Mouse (Mus musculus): ENCODE data around the gene Nrap. TPM values are rescaled to one million over a fixed set of nuclear protein-coding genes. Genes with fewer than 3 reads are reported as not detected.

Nrap gene
- polyA plus RNA-seq, 1 experiment, result 0.15 TPM

DNA sequence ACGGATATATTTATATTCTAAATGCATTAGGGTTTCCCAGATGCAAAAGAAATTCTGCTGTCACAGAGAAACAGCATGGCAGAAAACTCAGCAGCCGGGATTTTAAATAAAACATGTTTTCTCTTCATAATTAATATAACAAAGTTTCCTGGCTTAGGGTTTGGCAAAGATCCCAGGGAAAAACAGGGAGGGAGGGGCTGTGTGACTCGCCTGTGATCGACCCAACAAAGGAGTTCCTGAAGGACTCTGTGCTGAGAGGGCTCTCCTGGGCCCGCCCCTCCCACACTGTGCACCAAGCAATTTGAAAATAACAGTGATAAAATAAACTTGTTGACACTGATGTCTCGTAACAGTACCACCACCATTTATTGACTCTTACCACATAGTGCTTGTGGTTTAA is 97.9 kb downstream of the Nrap start:
- Histone ChIP-seq H3K27ac (ENCODE audit: insufficient read depth, low read depth, low read length) (no peak overlapping the region), H3K4me3 (ENCODE audit: insufficient read depth, low read length) (no peak overlapping the region), H3K4me1 (ENCODE audit: control insufficient read depth, insufficient read depth, low read length) (no peaks in the 10 kb centered on the region)
- TF ChIP-seq POLR2A (IDR thresholded peaks at IDR 0.05; ENCODE audit: borderline replicate concordance, low read depth, low read length) (no peak), CTCF (IDR thresholded peaks at IDR 0.05; ENCODE audit: low read depth, low read length) (no peak)

DNA sequence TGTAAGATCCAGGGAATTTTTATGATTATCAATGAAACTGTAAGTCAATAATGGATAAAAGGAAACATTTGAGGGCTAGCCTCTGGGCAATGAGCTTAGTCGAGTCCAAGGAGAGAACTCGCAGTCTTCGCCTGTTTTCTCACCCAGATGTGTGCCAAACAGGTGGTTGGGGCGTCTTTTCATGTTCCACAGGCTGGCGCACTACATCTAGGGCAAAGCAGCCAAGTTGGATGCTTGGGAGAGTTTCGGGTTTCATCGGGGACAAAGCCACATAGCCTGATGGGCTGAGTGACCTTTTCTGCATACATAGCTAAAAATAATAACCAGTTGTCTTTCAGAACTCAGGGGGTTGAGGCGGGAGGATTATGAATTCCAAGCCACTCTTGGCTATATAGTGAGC is 100.2 kb downstream of the Nrap start:
- TF ChIP-seq CTCF (IDR thresholded peaks at IDR 0.05; ENCODE audit: low read depth, low read length) (no peak), POLR2A (IDR thresholded peaks at IDR 0.05; ENCODE audit: borderline replicate concordance, low read depth, low read length) (no peak)
- no peaks in the 10 kb centered on the region for H3K4me1 ChIP-seq (ENCODE audit: control insufficient read depth, insufficient read depth, low read length)
- H3K27ac ChIP-seq (ENCODE audit: insufficient read depth, low read depth, low read length), result no peak overlapping the region
- H3K4me3 ChIP-seq (ENCODE audit: insufficient read depth, low read length), result no peak overlapping the region

DNA sequence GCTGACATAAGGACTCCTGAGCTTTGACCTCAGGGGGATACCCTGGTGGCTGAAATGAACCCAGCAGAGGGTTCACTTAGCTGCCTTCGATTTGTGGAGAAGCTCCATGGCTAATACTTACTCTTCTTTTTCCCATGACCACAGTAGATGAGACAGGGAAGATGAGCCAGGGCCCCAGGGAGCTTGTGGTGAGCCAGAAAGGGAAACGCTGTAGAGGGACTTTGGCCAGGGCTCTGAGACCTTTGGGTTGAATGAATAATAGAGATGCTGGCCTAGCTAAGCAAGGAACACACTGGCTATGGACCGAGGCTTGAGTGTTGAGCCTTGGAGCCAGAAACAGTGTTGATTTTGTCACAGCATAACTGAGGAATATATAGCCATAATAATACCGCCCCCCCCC is 101.4 kb downstream of the Nrap start:
- H3K27ac ChIP-seq (ENCODE audit: insufficient read depth, low read depth, low read length), result no peak overlapping the region
- H3K4me1 ChIP-seq (ENCODE audit: control insufficient read depth, insufficient read depth, low read length), result no peaks in the 10 kb centered on the region
- H3K4me3 ChIP-seq (ENCODE audit: insufficient read depth, low read length), result no peak overlapping the region
- TF ChIP-seq POLR2A (IDR thresholded peaks at IDR 0.05; ENCODE audit: borderline replicate concordance, low read depth, low read length) (no peak), CTCF (IDR thresholded peaks at IDR 0.05; ENCODE audit: low read depth, low read length) (no peak)

GRCm38 (mm10) chr19:56287580-56288367 is 102.1 kb downstream of the Nrap start:
- H3K4me1 ChIP-seq (ENCODE audit: control insufficient read depth, insufficient read depth, low read length), result no peaks in the 10 kb centered on the region
- no peak overlapping the region for H3K27ac ChIP-seq (ENCODE audit: insufficient read depth, low read depth, low read length)
- no peak overlapping the region for H3K4me3 ChIP-seq (ENCODE audit: insufficient read depth, low read length)

GRCm38 (mm10) chr19:56286866-56287265 is 103.0 kb downstream of the Nrap start, which contains the start of gene Habp2:
TSS of gene Habp2 (plus strand) at chr19:56287137.
- no peak for TF ChIP-seq CTCF (IDR thresholded peaks at IDR 0.05; ENCODE audit: low read depth, low read length)
- TF ChIP-seq POLR2A (IDR thresholded peaks at IDR 0.05; ENCODE audit: borderline replicate concordance, low read depth, low read length), result no peak
- Histone ChIP-seq H3K27ac (ENCODE audit: insufficient read depth, low read depth, low read length) (no peak within 1 kb of the TSS), H3K4me1 (ENCODE audit: control insufficient read depth, insufficient read depth, low read length) (no peaks in the 10 kb centered on the region), H3K4me3 (ENCODE audit: insufficient read depth, low read length) (no peak within 1 kb of the TSS)

More at GRCm38 (mm10) chr19:56287580-56288367, 102.1 kb downstream of the Nrap start:
- TF ChIP-seq POLR2A (IDR thresholded peaks at IDR 0.05; ENCODE audit: borderline replicate concordance, low read depth, low read length) (no peak), CTCF (IDR thresholded peaks at IDR 0.05; ENCODE audit: low read depth, low read length) (no peak)

- no peaks in the 10 kb centered on the region for H3K4me1 ChIP-seq (ENCODE audit: control insufficient read depth, insufficient read depth, low read length)
- H3K27ac ChIP-seq (ENCODE audit: insufficient read depth, low read depth, low read length), result no peak overlapping the region
- no peak overlapping the region for H3K4me3 ChIP-seq (ENCODE audit: insufficient read depth, low read length)
- TF ChIP-seq CTCF (IDR thresholded peaks at IDR 0.05; ENCODE audit: low read depth, low read length) (no peak), POLR2A (IDR thresholded peaks at IDR 0.05; ENCODE audit: borderline replicate concordance, low read depth, low read length) (no peak)
These were observed 104.6 kb downstream of the Nrap start for GRCm38 (mm10) chr19:56285222-56285621.

GRCm38 (mm10) chr19:56278366-56278765 is 111.5 kb downstream of the Nrap start:
- H3K27ac ChIP-seq (ENCODE audit: insufficient read depth, low read depth, low read length), result no peak overlapping the region

DNA sequence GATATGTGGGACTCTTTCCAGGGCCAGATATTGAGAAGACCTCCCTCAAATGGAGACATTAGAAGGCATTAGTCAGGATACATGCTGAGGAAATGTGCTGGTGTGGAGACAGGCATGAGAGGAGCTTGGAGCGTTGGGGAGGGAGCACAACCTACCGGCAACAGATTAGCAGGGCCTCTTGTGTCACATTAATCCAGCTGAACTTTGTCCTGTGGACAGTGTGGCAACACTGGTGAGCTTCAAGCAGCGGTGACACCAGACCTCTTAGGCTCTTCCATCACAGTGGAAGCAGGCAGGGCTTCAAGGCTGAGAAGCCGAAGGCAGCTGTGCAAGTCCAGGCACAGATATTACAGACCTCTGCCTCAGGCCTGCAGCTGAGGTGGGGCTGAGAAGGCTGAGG is 111.9 kb downstream of the Nrap start:
- no peak overlapping the region for H3K4me3 ChIP-seq (ENCODE audit: insufficient read depth, low read length)
- H3K4me1 ChIP-seq (ENCODE audit: control insufficient read depth, insufficient read depth, low read length), result no peaks in the 10 kb centered on the region
- TF ChIP-seq CTCF (IDR thresholded peaks at IDR 0.05; ENCODE audit: low read depth, low read length) (no peak), POLR2A (IDR thresholded peaks at IDR 0.05; ENCODE audit: borderline replicate concordance, low read depth, low read length) (no peak)
- H3K27ac ChIP-seq (ENCODE audit: insufficient read depth, low read depth, low read length), result no peak overlapping the region

More at GRCm38 (mm10) chr19:56278366-56278765, 111.5 kb downstream of the Nrap start:
- no peaks in the 10 kb centered on the region for H3K4me1 ChIP-seq (ENCODE audit: control insufficient read depth, insufficient read depth, low read length)
- H3K4me3 ChIP-seq (ENCODE audit: insufficient read depth, low read length), result no peak overlapping the region
- TF ChIP-seq POLR2A (IDR thresholded peaks at IDR 0.05; ENCODE audit: borderline replicate concordance, low read depth, low read length) (no peak), CTCF (IDR thresholded peaks at IDR 0.05; ENCODE audit: low read depth, low read length) (no peak)

- TF ChIP-seq CTCF (IDR thresholded peaks at IDR 0.05; ENCODE audit: low read depth, low read length) (no peak), POLR2A (IDR thresholded peaks at IDR 0.05; ENCODE audit: borderline replicate concordance, low read depth, low read length) (no peak)
- no peaks in the 10 kb centered on the region for H3K4me1 ChIP-seq (ENCODE audit: control insufficient read depth, insufficient read depth, low read length)
- H3K4me3 ChIP-seq (ENCODE audit: insufficient read depth, low read length), result no peak overlapping the region
- H3K27ac ChIP-seq (ENCODE audit: insufficient read depth, low read depth, low read length), result no peak overlapping the region
These were observed 112.6 kb downstream of the Nrap start for GRCm38 (mm10) chr19:56277140-56277804.

DNA sequence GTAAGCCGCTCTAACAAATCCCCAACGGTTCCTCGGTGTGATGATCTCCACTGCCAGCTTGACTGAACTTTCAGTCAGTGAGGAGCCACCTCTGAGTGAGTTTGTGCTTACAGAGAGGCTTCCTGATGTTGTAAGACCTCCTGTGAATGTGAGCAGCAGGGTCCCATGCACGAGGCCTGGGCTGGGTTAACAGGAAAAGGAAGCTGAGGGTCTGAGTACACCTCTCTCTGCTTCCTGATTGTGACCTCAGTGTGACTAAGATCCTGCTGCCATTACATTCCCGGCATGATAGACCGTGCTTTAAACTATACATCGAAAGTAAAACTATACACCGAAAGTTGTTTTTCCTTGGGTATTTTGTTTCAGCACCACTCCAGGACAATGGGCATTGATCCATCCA is 117.8 kb downstream of the Nrap start:
- H3K4me3 ChIP-seq (ENCODE audit: insufficient read depth, low read length), result no peak overlapping the region
- TF ChIP-seq CTCF (IDR thresholded peaks at IDR 0.05; ENCODE audit: low read depth, low read length), result no peak
- no peak for TF ChIP-seq POLR2A (IDR thresholded peaks at IDR 0.05; ENCODE audit: borderline replicate concordance, low read depth, low read length)
- H3K27ac ChIP-seq (ENCODE audit: insufficient read depth, low read depth, low read length), result no peak overlapping the region
- no peaks in the 10 kb centered on the region for H3K4me1 ChIP-seq (ENCODE audit: control insufficient read depth, insufficient read depth, low read length)

Other genes starting within 250 kb of the Nrap start
- gene Habp2, start 102.9 kb downstream of the Nrap start, polyA plus RNA-seq (2012; ENCODE audit: insufficient read depth, insufficient read length, missing spikeins), result not detected in 2 replicates
- gene Casp7, start 7.1 kb upstream of the Nrap start, polyA plus RNA-seq (2012; ENCODE audit: insufficient read depth, insufficient read length, missing spikeins), result 13.7 and 17.6 TPM in 2 replicates
- not detected in 2 replicates for gene Plekhs1, start 71.6 kb upstream of the Nrap start, polyA plus RNA-seq (2012; ENCODE audit: insufficient read depth, insufficient read length, missing spikeins)
- gene Dclre1a, start 158.2 kb upstream of the Nrap start, polyA plus RNA-seq (2012; ENCODE audit: insufficient read depth, insufficient read length, missing spikeins), result 13.5 and 19.2 TPM in 2 replicates
- 11.3 and 12.3 TPM in 2 replicates for gene Nhlrc2, start 158.2 kb upstream of the Nrap start, polyA plus RNA-seq (2012; ENCODE audit: insufficient read depth, insufficient read length, missing spikeins)

All from bone marrow macrophage, adult 2 months (primary cell).